In genomic region chr15:82217039-82217438, GRCm38 (mm10) we compare ENCODE assay signal across 18 mouse cellular contexts. TPM values are rescaled to one million over a fixed set of nuclear protein-coding genes. Genes with fewer than 3 reads are reported as not detected.
DNase-seq lines count a peak whose midpoint lies in the region; ATAC-seq and TF ChIP-seq lines count a peak whose summit lies in the region.
"Had no signal": no experiment of that assay in that cellular context is flagged by ENCODE, and none has a peak within 500 bp of the region (broad histone marks: within the 10 kb centered on the region; RNA-seq: fewer than 3 reads in every experiment).

No protein-coding gene starts in this region.

- H3K9me3 ChIP-seq in midbrain, embryonic 10.5 days (replicated peaks) = no peaks in the 10 kb centered on the region
- no peaks in the 10 kb centered on the region for H3K9me3 ChIP-seq in midbrain, postnatal 0 days (ENCODE audit: low read length)
- H3K9me3 ChIP-seq in embryonic facial prominence, embryonic 10.5 days = no peaks in the 10 kb centered on the region

- no peaks in the 10 kb centered on the region for H3K36me3 ChIP-seq in midbrain, embryonic 10.5 days
- no peaks in the 10 kb centered on the region for H3K36me3 ChIP-seq in midbrain, postnatal 0 days (ENCODE audit: insufficient read depth, low read length)
- no peaks in the 10 kb centered on the region for H3K36me3 ChIP-seq in embryonic facial prominence, embryonic 10.5 days (replicated peaks)

- no peak overlapping the region for H3K9ac ChIP-seq in midbrain, postnatal 0 days (replicated peaks; ENCODE audit: low read length, poor library complexity, severe bottlenecking)

- peaks cover 69% of the 10 kb centered on the region for H3K4me1 ChIP-seq in midbrain, embryonic 10.5 days
- H3K4me1 ChIP-seq in midbrain, postnatal 0 days (ENCODE audit: insufficient read depth, low read length) = peaks cover 3% of the 10 kb centered on the region; the same call in 1 of the 2 replicates
- peaks cover 59% of the 10 kb centered on the region for H3K4me1 ChIP-seq in embryonic facial prominence, embryonic 10.5 days

- peak overlapping the region; percentile 65; the same call in 1 of the 2 replicates for H3K27ac ChIP-seq in midbrain, embryonic 10.5 days (replicated peaks)
- H3K27ac ChIP-seq in midbrain, postnatal 0 days (ENCODE audit: low read depth, low read length) = no peak overlapping the region
- no peak overlapping the region; the same call in 1 of the 2 replicates for H3K27ac ChIP-seq in embryonic facial prominence, embryonic 10.5 days (replicated peaks)
- H3K27ac ChIP-seq: gastrocnemius, adult 2 months had no signal

- peak; percentile 66 for DNase-seq in cerebellum, adult 9-11 months
- DNase-seq in cerebellum, adult 8-10 months = no peak
- peak; percentile 52 for DNase-seq in midbrain, embryonic 10.5 days (ENCODE audit: low spot score)
- no peak for DNase-seq in midbrain, postnatal 0 days (ENCODE audit: low spot score)
- peak; percentile 34 for DNase-seq in embryonic facial prominence, embryonic 10.5 days (ENCODE audit: low spot score)
- DNase-seq in kidney, adult 18-20 months = no peak
- DNase-seq: cerebellum, adult 2 months; gastrocnemius, adult 2 months; heart, postnatal 14 days; layer of hippocampus, adult 9-11 months; thymus, postnatal 4 days had no signal

- no peak overlapping the region for H3K4me2 ChIP-seq in midbrain, postnatal 0 days (ENCODE audit: low read depth, low read length, poor library complexity, severe bottlenecking)

- no peak for ATAC-seq in midbrain, postnatal 0 days (ENCODE audit: low FRiP score)
- ATAC-seq in megakaryocyte-erythroid progenitor cell, adult 5-6 weeks (replicated peaks; ENCODE audit: low FRiP score, low TSS enrichment, poor library complexity, severe bottlenecking) = 0 out of 2 replicates have a peak, but pooled peaks have one; percentile 53
- ATAC-seq in activated CD4-positive, CD25-positive, alpha-beta regulatory T cell, adult 4 months = no peak

- no peak for TF ChIP-seq CTCF in midbrain, postnatal 0 days (IDR thresholded peaks at IDR 0.05)

- peaks cover 86% of the 10 kb centered on the region for H3K27me3 ChIP-seq in midbrain, embryonic 10.5 days (ENCODE audit: low read depth, poor library complexity, severe bottlenecking)
- H3K27me3 ChIP-seq in midbrain, postnatal 0 days (ENCODE audit: insufficient read depth, low read length) = peaks cover 26% of the 10 kb centered on the region
- H3K27me3 ChIP-seq in embryonic facial prominence, embryonic 10.5 days (replicated peaks; ENCODE audit: low read depth, poor library complexity, severe bottlenecking) = peaks cover 87% of the 10 kb centered on the region

- 11% methylated on average over 7 of the region's 7 CpGs for WGBS in midbrain, embryonic 10.5 days
- 20% methylated on average over 7 of the region's 7 CpGs for WGBS in midbrain, postnatal 0 days
- 10% methylated on average over 7 of the region's 7 CpGs for WGBS in embryonic facial prominence, embryonic 10.5 days

- no peak overlapping the region for H3K4me3 ChIP-seq in midbrain, embryonic 10.5 days
- H3K4me3 ChIP-seq in midbrain, postnatal 0 days (ENCODE audit: low read depth, low read length) = no peak overlapping the region
- no peak overlapping the region for H3K4me3 ChIP-seq in embryonic facial prominence, embryonic 10.5 days
- H3K4me3 ChIP-seq: gastrocnemius, adult 2 months had no signal

RNA-seq across cellular contexts. Expression of gene Shisa8, which starts 4.4 kb away (rescaled TPM):
- polyA plus RNA-seq in midbrain, embryonic 10.5 days (2016; fragmentation: Nextera tagmentation; extraction: Ambion mirVana) = 0.16 and 0.52 TPM in 2 replicates
- total RNA-seq in midbrain, postnatal 0 days (2014; rRNA removed) = 6.5 and 7.6 TPM in 2 replicates
- 1.6 and 2.2 TPM in 2 replicates for polyA plus RNA-seq in midbrain, postnatal 0 days (2015; fragmentation: Nextera tagmentation; extraction: Ambion mirVana)
- 0.35 and 0.38 TPM in 2 replicates for polyA plus RNA-seq in embryonic facial prominence, embryonic 10.5 days (2016; fragmentation: Nextera tagmentation; extraction: Ambion mirVana)
- not detected in 2 replicates for total RNA-seq in megakaryocyte-erythroid progenitor cell, adult 5-6 weeks (2014; fragmentation: Nextera tagmentation)
- not detected in 2 replicates for total RNA-seq in megakaryocyte-erythroid progenitor cell, adult 5-6 weeks (2017)
- not detected for polyA plus RNA-seq in activated CD4-positive, CD25-positive, alpha-beta regulatory T cell, adult 4 months (2017; shearing (Covaris generic))
- total RNA-seq: gastrocnemius, adult 2 months had no signal
- polyA plus RNA-seq: stomach, embryonic 16.5 days had no signal

RNA-seq across cellular contexts. Expression of gene Tnfrsf13c, which starts 7.1 kb away (rescaled TPM):
- 0.07 TPM in 1 of 2 replicates, not detected in the other for polyA plus RNA-seq in midbrain, embryonic 10.5 days (2016; fragmentation: Nextera tagmentation; extraction: Ambion mirVana)
- total RNA-seq in midbrain, postnatal 0 days (2014; rRNA removed) = 0.94 and 2.1 TPM in 2 replicates
- polyA plus RNA-seq in midbrain, postnatal 0 days (2015; fragmentation: Nextera tagmentation; extraction: Ambion mirVana) = 0.18 and 0.27 TPM in 2 replicates
- 0.10 and 0.75 TPM in 2 replicates for polyA plus RNA-seq in embryonic facial prominence, embryonic 10.5 days (2016; fragmentation: Nextera tagmentation; extraction: Ambion mirVana)
- total RNA-seq in megakaryocyte-erythroid progenitor cell, adult 5-6 weeks (2014; fragmentation: Nextera tagmentation) = 0.49 and 1.2 TPM in 2 replicates
- total RNA-seq in megakaryocyte-erythroid progenitor cell, adult 5-6 weeks (2017) = 0.46 and 0.75 TPM in 2 replicates
- 10 to 100 TPM in 1 of 2 experiments, 1 to 10 TPM in 1; 2.5 to 10.9 TPM for polyA plus RNA-seq in activated CD4-positive, CD25-positive, alpha-beta regulatory T cell, adult 4 months (2017; shearing (Covaris generic))
- total RNA-seq: gastrocnemius, adult 2 months had no signal
- polyA plus RNA-seq: limb, embryonic 11.5 days; lung, embryonic 16.5 days had no signal

RNA-seq across cellular contexts. Expression of gene Cenpm, which starts 27.5 kb away (rescaled TPM):
- 94.9 and 102 TPM in 2 replicates for polyA plus RNA-seq in midbrain, embryonic 10.5 days (2016; fragmentation: Nextera tagmentation; extraction: Ambion mirVana)
- total RNA-seq in midbrain, postnatal 0 days (2014; rRNA removed) = 5.2 and 17.9 TPM in 2 replicates
- 10.2 TPM in 2 replicates for polyA plus RNA-seq in midbrain, postnatal 0 days (2015; fragmentation: Nextera tagmentation; extraction: Ambion mirVana)
- polyA plus RNA-seq in embryonic facial prominence, embryonic 10.5 days (2016; fragmentation: Nextera tagmentation; extraction: Ambion mirVana) = 81.5 and 82.5 TPM in 2 replicates
- 20.7 and 53.8 TPM in 2 replicates for total RNA-seq in megakaryocyte-erythroid progenitor cell, adult 5-6 weeks (2014; fragmentation: Nextera tagmentation)
- total RNA-seq in megakaryocyte-erythroid progenitor cell, adult 5-6 weeks (2017) = 19.0 and 23.2 TPM in 2 replicates
- 10 to 100 TPM; 21.6 to 34.7 TPM for polyA plus RNA-seq in activated CD4-positive, CD25-positive, alpha-beta regulatory T cell, adult 4 months (2017; shearing (Covaris generic))
- total RNA-seq: gastrocnemius, adult 2 months had no signal

RNA-seq across cellular contexts. Expression of gene 1500009C09Rik, which starts 35.2 kb away (rescaled TPM):
- 0.15 and 0.36 TPM in 2 replicates for polyA plus RNA-seq in midbrain, embryonic 10.5 days (2016; fragmentation: Nextera tagmentation; extraction: Ambion mirVana)
- 139 and 156 TPM in 2 replicates for total RNA-seq in midbrain, postnatal 0 days (2014; rRNA removed)
- polyA plus RNA-seq in midbrain, postnatal 0 days (2015; fragmentation: Nextera tagmentation; extraction: Ambion mirVana) = 15.4 and 17.9 TPM in 2 replicates
- not detected in 2 replicates for polyA plus RNA-seq in embryonic facial prominence, embryonic 10.5 days (2016; fragmentation: Nextera tagmentation; extraction: Ambion mirVana)
- not detected in 2 replicates for total RNA-seq in megakaryocyte-erythroid progenitor cell, adult 5-6 weeks (2014; fragmentation: Nextera tagmentation)
- not detected in 2 replicates for total RNA-seq in megakaryocyte-erythroid progenitor cell, adult 5-6 weeks (2017)
- polyA plus RNA-seq in activated CD4-positive, CD25-positive, alpha-beta regulatory T cell, adult 4 months (2017; shearing (Covaris generic)) = not detected
- total RNA-seq: gastrocnemius, adult 2 months; heart, adult 8-10 months; heart, postnatal 14 days had no signal
- polyA plus RNA-seq: kidney, embryonic 16.5 days; limb, embryonic 11.5 days; lung, embryonic 16.5 days; stomach, embryonic 16.5 days had no signal

RNA-seq across cellular contexts. Expression of gene Sept3, which starts 57.7 kb away (rescaled TPM):
- polyA plus RNA-seq in midbrain, embryonic 10.5 days (2016; fragmentation: Nextera tagmentation; extraction: Ambion mirVana) = 83.4 and 109 TPM in 2 replicates
- total RNA-seq in midbrain, postnatal 0 days (2014; rRNA removed) = 480 and 506 TPM in 2 replicates
- polyA plus RNA-seq in midbrain, postnatal 0 days (2015; fragmentation: Nextera tagmentation; extraction: Ambion mirVana) = 369 and 404 TPM in 2 replicates
- 49.4 and 55.6 TPM in 2 replicates for polyA plus RNA-seq in embryonic facial prominence, embryonic 10.5 days (2016; fragmentation: Nextera tagmentation; extraction: Ambion mirVana)
- not detected in 2 replicates for total RNA-seq in megakaryocyte-erythroid progenitor cell, adult 5-6 weeks (2014; fragmentation: Nextera tagmentation)
- 0.27 and 1.4 TPM in 2 replicates for total RNA-seq in megakaryocyte-erythroid progenitor cell, adult 5-6 weeks (2017)
- not detected for polyA plus RNA-seq in activated CD4-positive, CD25-positive, alpha-beta regulatory T cell, adult 4 months (2017; shearing (Covaris generic))

Comparison
In these comparisons a context has a peak if more than half of its experiments do, and no peak if none do; other contexts are left out.
1. DNase-seq: peak in cerebellum, adult 9-11 months (single experiment), midbrain, embryonic 10.5 days (single experiment) and embryonic facial prominence, embryonic 10.5 days (single experiment); none in cerebellum, adult 8-10 months (single experiment), midbrain, postnatal 0 days (single experiment) and kidney, adult 18-20 months (single experiment).